Mouse (Mus musculus) left cerebral cortex, adult 8-10 months (tissue): ENCODE measurements at regions not wholly inside any gene's neighbourhood (a gene's known extent, or its start where the extent isn't known, plus 50 kb on each side); places are given as distances from the start of the nearest gene placed in this dataset.

Source experiments
- DNase-seq, 2 experiments: peaks; one replicate each; pipeline ENCODE4 v3.0.0; 2022; ENCODE audit warnings: low spot score in 2 of 2

GRCm38 (mm10) chr10:96370547-96371320 is 234.3 kb downstream of the Gm5426 start:
- peak; percentile 6 to 11 for DNase-seq

DNA sequence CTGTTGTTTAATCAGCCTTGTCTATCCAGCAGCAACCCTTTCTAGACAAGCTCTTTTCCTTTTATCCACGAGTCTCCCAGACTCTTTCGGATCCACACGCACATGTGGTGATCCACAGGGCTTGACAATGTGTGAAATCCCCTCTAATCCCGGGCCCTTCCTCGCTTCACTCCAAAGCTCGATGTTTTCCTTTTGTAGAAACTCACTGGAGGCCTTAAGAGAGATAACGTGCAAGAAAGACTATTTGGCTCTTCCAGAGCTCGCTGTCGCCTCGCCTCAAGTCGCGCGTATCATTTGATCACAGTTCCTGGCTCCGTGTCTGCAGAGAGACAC is 234.9 kb downstream of the Gm5426 start:
- DNase-seq, result no peak

- no peak for DNase-seq
Observed at GRCm38 (mm10) chr10:96372616-96373346, 236.4 kb downstream of the Gm5426 start.

DNA sequence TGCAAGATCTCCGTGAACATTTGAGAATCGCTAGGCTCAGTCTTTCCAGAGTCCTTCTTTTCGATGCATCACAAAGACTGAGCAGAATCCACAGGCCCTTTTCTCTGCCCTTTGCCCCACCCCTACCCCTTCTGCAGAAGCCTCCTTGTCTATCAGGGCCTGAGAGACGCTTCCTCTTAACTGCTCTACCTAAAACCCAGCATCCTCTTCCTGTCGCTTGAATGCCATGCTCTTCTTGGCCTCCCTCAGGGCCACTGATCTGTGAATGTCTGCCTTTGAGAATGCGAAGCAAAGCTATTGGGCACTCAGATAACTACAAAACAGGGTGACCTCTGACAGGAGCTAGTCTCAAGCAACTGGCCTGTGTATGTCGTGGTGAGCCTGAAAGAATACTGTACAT is 237.1 kb downstream of the Gm5426 start:
- no peak for DNase-seq

DNA sequence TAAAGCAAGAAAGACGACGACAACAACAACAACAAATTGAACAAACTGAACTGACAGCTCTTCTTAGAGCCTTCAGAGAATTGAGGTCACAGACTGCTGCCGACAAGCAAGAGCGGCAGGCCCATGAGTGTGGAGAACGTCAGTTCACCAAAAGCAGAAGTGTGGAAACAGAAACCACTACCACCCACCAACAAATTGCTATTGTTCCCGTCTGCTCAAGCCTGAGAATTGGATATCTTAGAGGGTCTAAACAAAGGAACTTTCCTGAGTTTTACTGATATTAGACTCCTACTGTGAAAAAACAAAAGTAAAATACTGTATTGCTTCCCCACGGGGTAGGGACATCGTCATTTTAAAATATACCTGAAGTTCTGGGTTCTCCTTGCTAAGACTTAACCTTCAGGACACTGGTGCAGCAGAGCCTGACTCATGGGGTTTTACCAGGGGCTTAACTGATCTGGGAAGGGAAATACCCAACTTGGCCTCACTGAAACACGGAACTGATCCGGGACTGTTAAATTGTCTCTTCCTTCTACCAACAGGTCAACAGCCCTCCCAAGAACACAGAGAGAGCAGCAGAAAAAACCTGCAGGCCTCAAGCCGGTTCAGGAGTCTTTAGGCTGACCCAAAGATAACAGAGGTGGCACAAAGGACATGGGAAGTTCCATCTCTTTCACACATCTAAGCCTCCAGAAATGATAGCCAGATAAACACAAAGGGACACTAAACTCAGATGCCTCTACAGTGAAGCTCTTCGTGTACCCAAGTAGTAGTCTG is 238.1 kb downstream of the Gm5426 start:
- DNase-seq, result no peak

- no peak for DNase-seq
Observed at GRCm38 (mm10) chr10:96375070-96375447, 238.7 kb downstream of the Gm5426 start.

GRCm38 (mm10) chr10:96377549-96377948 is 239.3 kb upstream of the Btg1 start:
- no peak for DNase-seq

GRCm38 (mm10) chr10:96379016-96379771 is 237.6 kb upstream of the Btg1 start:
- DNase-seq, result no peak

- DNase-seq, result no peak
Observed at GRCm38 (mm10) chr10:96381664-96382063, 235.1 kb upstream of the Btg1 start.

GRCm38 (mm10) chr10:96391748-96392147 is 225.1 kb upstream of the Btg1 start:
- no peak for DNase-seq

- DNase-seq, result no peak
Observed at GRCm38 (mm10) chr10:96392836-96393235, 224.0 kb upstream of the Btg1 start.

- DNase-seq, result no peak
Observed at GRCm38 (mm10) chr10:96394210-96394609, 222.6 kb upstream of the Btg1 start.

GRCm38 (mm10) chr10:96395017-96395416 is 221.8 kb upstream of the Btg1 start:
- no peak for DNase-seq

GRCm38 (mm10) chr10:96397931-96398561 is 218.8 kb upstream of the Btg1 start:
- DNase-seq, result peak in 1 of 2 experiments; percentile 15

- no peak for DNase-seq
Observed at GRCm38 (mm10) chr10:96398562-96399288, 218.1 kb upstream of the Btg1 start.

- no peak for DNase-seq
Observed at GRCm38 (mm10) chr10:96399636-96400400, 217.0 kb upstream of the Btg1 start.

GRCm38 (mm10) chr10:96400793-96401192 is 216.0 kb upstream of the Btg1 start:
- DNase-seq, result no peak

DNA sequence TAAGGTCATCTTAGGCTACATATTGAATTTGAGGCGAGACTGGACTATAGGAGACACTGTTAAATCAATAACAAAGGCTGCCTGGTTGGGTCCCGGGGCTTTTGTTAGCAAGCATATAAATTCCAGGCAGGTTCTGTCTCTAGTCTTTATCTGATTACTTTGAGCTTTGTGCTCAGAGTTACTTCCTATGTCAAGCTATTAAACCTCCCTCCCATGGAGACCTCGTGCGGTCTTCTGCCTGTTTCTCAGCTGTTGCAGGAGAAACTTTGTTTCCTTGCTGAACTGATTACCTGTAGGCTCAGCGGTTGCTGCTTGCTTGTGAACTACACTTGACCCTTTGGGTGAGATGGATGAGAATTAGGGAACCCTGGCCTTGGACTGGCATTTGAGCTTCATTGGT is 210.5 kb upstream of the Btg1 start:
- DNase-seq, result no peak

DNA sequence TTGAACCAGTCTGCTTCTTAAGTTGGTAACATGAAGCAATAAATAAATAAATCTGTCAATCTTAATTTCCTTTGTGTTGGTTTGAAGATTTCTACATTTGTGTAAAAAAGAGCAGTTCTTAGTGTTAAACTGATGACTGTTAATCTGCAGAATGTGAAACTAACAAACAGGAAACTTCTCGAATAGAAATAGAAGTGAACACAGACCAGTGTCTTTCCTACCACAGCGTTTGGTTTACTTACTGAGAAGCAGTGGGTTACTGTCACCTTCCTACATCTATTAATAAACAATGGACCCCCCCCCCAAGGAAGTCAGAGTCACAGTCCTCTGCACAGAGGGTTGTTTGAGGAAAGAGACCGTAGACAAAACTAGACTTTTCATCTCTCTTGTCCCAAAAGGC is 209.0 kb upstream of the Btg1 start:
- DNase-seq, result no peak

GRCm38 (mm10) chr10:96408250-96408649 is 208.6 kb upstream of the Btg1 start:
- DNase-seq, result no peak
